Mouse (Mus musculus) lung, adult 2 months (tissue): Measurements from ENCODE around the gene Tmem120b.

Experiments used
- CTCF ChIP-seq: fragments of 200-500 bp; IDR thresholded peaks from 2 replicates; pipeline ENCODE4 v1.5.1; 2011; ENCODE audit warnings: mild to moderate bottlenecking, low read length, control low read depth; ENCODE audit not compliant: insufficient read depth
- POLR2A ChIP-seq: fragments of 200-500 bp; IDR thresholded peaks from 2 replicates; pipeline ENCODE4 v1.6.1; 2011; ENCODE audit warnings: low read depth, mild to moderate bottlenecking, control low read depth, low read length, borderline replicate concordance; ENCODE audit errors: extremely low read depth

DNA sequence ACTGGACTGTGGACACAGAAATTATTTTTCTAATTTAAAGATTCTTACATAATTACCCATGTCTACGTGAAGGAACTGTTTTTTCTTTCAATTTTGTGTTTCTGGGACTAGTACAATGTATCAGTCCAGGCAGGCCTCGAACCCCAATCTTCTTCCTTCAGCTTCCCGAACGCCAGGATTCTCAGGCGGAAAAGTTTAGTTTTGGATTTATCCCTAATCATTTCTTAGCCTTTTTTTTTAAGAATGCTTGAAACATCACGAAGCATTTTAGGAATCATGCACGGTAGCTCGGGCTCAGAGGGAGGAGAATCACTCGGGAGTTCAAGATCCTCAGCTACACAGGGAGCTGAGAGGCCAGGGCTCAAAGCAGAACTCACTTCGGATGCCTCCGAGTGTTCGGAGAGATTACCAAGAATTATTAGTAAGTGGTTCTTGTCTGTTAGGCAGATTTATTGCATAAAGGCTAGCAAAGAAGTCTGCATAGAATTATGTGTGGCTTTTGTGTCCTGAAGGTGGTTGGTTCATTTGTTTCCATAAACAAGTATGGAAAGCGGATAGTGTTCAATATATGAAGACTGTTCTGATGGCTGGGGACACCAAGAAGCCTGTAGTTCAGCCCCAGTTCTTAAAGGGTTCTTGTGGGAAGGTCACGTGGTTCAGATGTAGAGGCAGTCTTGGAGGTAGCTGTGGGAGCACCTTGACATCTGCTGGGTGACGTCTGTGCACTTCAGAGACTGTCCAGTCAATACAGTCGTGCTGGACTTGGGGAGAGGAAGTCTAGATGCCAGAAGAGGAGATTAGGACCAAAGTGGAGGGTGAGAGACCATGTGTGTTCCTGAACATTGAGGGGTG lies 9.7 kb upstream of the Tmem120b start:
- TF ChIP-seq CTCF (no peak), POLR2A (no peak)
